Mouse (Mus musculus) colon, adult 2 months (tissue): ENCODE data around the gene Gm49352. TPM values are rescaled to one million over a fixed set of nuclear protein-coding genes. Genes with fewer than 3 reads are reported as not detected.

Experiments used
- polyA plus RNA-seq: library from polyadenylated mRNA; depleted of rRNA; stranded (reverse); fragments of >200 nt; gene quantifications from 2 replicates; pipeline ENCODE4 v1.2.3, GENCODE M21; 2012; rRNA removed

The Gm49352 gene
- polyA plus RNA-seq: not detected in 2 replicates

GRCm38 (mm10) chr13:61568074-61568473 is at the start of gene Gm49352:
Gene Gm49352, minus strand, starts transcription at chr13:61568174.

DNA sequence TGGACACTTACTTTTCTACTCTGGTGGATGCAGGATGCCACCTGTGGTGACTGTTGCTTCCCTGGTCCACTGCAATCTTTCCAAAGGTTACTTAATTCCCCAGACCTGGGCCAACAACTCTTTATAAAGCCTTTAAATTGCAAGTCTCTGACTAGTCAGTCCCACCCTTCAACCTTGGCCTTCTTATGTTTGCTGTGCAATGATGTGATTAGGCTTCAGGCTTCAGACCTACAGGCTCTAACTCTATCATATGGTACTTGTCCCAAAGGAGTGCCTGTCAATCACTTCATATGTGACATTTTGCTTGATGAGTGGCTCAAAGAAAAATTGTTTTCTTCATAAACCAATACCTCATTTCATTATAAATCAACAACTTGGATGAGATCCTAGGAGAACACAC is 2.1 kb upstream of the Gm49352 start, which contains the start of gene Cts3:
Cts3 (minus strand) TSS at position 101 of the 400 bp plus-strand sequence.

GRCm38 (mm10) chr13:61541631-61542030 is 26.3 kb downstream of the Gm49352 start, which contains the start of gene Ctsm:
Gene Ctsm, minus strand, starts transcription at chr13:61541839.

Other genes with a start within 250 kb of the Gm49352 start
- not detected in 2 replicates for gene Cts7, start 210.0 kb downstream of the Gm49352 start, polyA plus RNA-seq
- gene Ctsm, start 26.3 kb downstream of the Gm49352 start, polyA plus RNA-seq: not detected in 2 replicates
- not detected in 2 replicates for gene Cts3, start 2.0 kb upstream of the Gm49352 start, polyA plus RNA-seq